Mouse (Mus musculus) CH12.LX (cell line): ENCODE measurements around the gene Nrap. TPM values are rescaled to one million over a fixed set of nuclear protein-coding genes. Genes with fewer than 3 reads are reported as not detected.

Experiments used
- DNase-seq: peaks from one replicate; pipeline ENCODE4 v3.0.0-alpha.2; 2013; ENCODE audit errors: extremely low read depth
- H3K27ac ChIP-seq: 2 replicates; pipeline ENCODE4 v1.5.1; 2012; ENCODE audit warnings: low read depth, mild to moderate bottlenecking, control low read depth, moderate library complexity; ENCODE audit not compliant: insufficient read depth
- H3K27me3 ChIP-seq: replicated peaks from 2 replicates; pipeline ENCODE3; 2012; ENCODE audit warnings: inconsistent platforms
- H3K36me3 ChIP-seq, 2 experiments: replicated peaks in 1 of 2; 2 replicates each; pipeline versions ENCODE3 to v1.6.1; 2012; ENCODE audit warnings: inconsistent platforms in 1 of 2, low read length in 1 of 2, mild to moderate bottlenecking in 1 of 2, mixed read lengths in 1 of 2, moderate library complexity in 1 of 2; ENCODE audit not compliant: control insufficient read depth in 1 of 2, insufficient read depth in 1 of 2
- H3K4me1 ChIP-seq, 2 experiments: 2 replicates each; pipeline ENCODE4 v1.6.1; 2012; ENCODE audit warnings: inconsistent platforms in 1 of 2, moderate library complexity in 1 of 2; ENCODE audit not compliant: insufficient read depth in 2 of 2, control insufficient read depth in 1 of 2
- H3K4me2 ChIP-seq: 2 replicates; pipeline ENCODE4 v1.6.1; 2012; ENCODE audit warnings: low read depth, mild to moderate bottlenecking, control low read depth; ENCODE audit not compliant: poor library complexity, insufficient read depth, severe bottlenecking
- H3K4me3 ChIP-seq, 3 experiments: fragments of 150-350 bp in 1 of 3; sonication (generic) in 1 of 3; replicated peaks in 1 of 3; 2 replicates each; pipeline versions ENCODE3 to v1.5.1; 2011 to 2012; ENCODE audit warnings: low read depth in 2 of 3, low read length in 2 of 3, mild to moderate bottlenecking in 2 of 3, moderate library complexity in 2 of 3, control low read depth in 1 of 3, improper control_type of control experiment in 1 of 3, inconsistent platforms in 1 of 3, mixed read lengths in 1 of 3; ENCODE audit not compliant: poor library complexity in 1 of 3
- H3K79me2 ChIP-seq: replicated peaks from 2 replicates; pipeline ENCODE4 v1.6.1; 2012; ENCODE audit warnings: mild to moderate bottlenecking, moderate library complexity; ENCODE audit not compliant: control insufficient read depth, poor library complexity, insufficient read depth, severe bottlenecking; ENCODE audit errors: extremely low read depth
- H3K9ac ChIP-seq: 2 replicates; pipeline ENCODE4 v1.6.1; 2012; ENCODE audit warnings: low read depth, mild to moderate bottlenecking, control low read depth, moderate library complexity; ENCODE audit not compliant: insufficient read depth
- H3K9me3 ChIP-seq: replicated peaks from 2 replicates; pipeline ENCODE3; 2012; ENCODE audit warnings: low read length, inconsistent platforms, mixed read lengths
- CHD1 ChIP-seq: IDR thresholded peaks from 2 replicates; pipeline ENCODE4 v1.6.1; 2012; ENCODE audit warnings: low read depth, low read length, improper control_type of control experiment, inconsistent platforms
- CTCF ChIP-seq, 2 experiments: IDR thresholded peaks in 1 of 2; conservative IDR thresholded peaks in 1 of 2; 2 replicates each; pipeline ENCODE4 v1.5.1; 2011 to 2012; ENCODE audit warnings: low read depth in 2 of 2, low read length in 2 of 2, improper control_type of control experiment in 1 of 2, inconsistent platforms in 1 of 2, mild to moderate bottlenecking in 1 of 2, moderate library complexity in 1 of 2
- GABPA ChIP-seq: IDR thresholded peaks from 2 replicates; pipeline ENCODE4 v1.6.1; 2012; ENCODE audit warnings: low read depth, low read length, improper control_type of control experiment, inconsistent platforms; ENCODE audit not compliant: insufficient replicate concordance
- MAZ ChIP-seq: IDR thresholded peaks from 2 replicates; pipeline ENCODE4 v1.6.1; 2012; ENCODE audit warnings: low read depth, mild to moderate bottlenecking, inconsistent platforms, low read length, improper control_type of control experiment, moderate library complexity
- MYC ChIP-seq: IDR thresholded peaks from 2 replicates; pipeline ENCODE4 v1.6.1; 2011; ENCODE audit warnings: low read depth, mild to moderate bottlenecking, improper control_type of control experiment, low read length
- RCOR1 ChIP-seq: conservative IDR thresholded peaks from 2 replicates; pipeline ENCODE4 v1.6.1; 2012; ENCODE audit warnings: low read depth, mild to moderate bottlenecking, inconsistent platforms, low read length, improper control_type of control experiment
- USF1 ChIP-seq: IDR thresholded peaks from 2 replicates; pipeline ENCODE4 v1.6.1; 2014; ENCODE audit warnings: low read depth, mild to moderate bottlenecking, inconsistent platforms, low read length, improper control_type of control experiment
- ZKSCAN1 ChIP-seq: IDR thresholded peaks from 2 replicates; pipeline ENCODE4 v1.6.1; 2012; ENCODE audit warnings: low read depth, inconsistent platforms, low read length, improper control_type of control experiment, borderline replicate concordance
- dilution Hi-C: fragments of 300-500 bp; cut with MboI; formaldehyde crosslinking; loops from 2 replicates; pipeline ENCODE4 v1.14.3; 2020; ENCODE audit warnings: low sequenced_read_pairs; ENCODE audit not compliant: extremely low pct_unique_long_range_greater_than_20kb, extremely low pct_ligation_motif_present
- in situ Hi-C: fragments of 300-500 bp; cut with MboI; formaldehyde crosslinking; loops from 3 replicates; pipeline ENCODE4 v1.14.3; 2019; ENCODE audit warnings: low sequenced_read_pairs, low pct_ligation_motif_present, low pct_unique_long_range_greater_than_20kb, mixed read lengths
- polyA plus RNA-seq: library from polyadenylated mRNA; unstranded; fragments of >175 nt; gene quantifications from 2 replicates; pipeline ENCODE4 v1.2.1, GENCODE M21; 2012; ENCODE audit warnings: low read depth; ENCODE audit not compliant: insufficient read length
- total RNA-seq, 2 experiments: library from RNA; depleted of rRNA; stranded (reverse); fragments of 300-350 nt in 1 of 2; fragments of >200 nt in 1 of 2; gene quantifications; 2 replicates each; pipeline ENCODE4 v1.2.3; 2012 to 2014

Nrap gene
- total and polyA plus RNA-seq, 3 experiments = 0.04 to 1.5 (median 0.17) TPM

DNA sequence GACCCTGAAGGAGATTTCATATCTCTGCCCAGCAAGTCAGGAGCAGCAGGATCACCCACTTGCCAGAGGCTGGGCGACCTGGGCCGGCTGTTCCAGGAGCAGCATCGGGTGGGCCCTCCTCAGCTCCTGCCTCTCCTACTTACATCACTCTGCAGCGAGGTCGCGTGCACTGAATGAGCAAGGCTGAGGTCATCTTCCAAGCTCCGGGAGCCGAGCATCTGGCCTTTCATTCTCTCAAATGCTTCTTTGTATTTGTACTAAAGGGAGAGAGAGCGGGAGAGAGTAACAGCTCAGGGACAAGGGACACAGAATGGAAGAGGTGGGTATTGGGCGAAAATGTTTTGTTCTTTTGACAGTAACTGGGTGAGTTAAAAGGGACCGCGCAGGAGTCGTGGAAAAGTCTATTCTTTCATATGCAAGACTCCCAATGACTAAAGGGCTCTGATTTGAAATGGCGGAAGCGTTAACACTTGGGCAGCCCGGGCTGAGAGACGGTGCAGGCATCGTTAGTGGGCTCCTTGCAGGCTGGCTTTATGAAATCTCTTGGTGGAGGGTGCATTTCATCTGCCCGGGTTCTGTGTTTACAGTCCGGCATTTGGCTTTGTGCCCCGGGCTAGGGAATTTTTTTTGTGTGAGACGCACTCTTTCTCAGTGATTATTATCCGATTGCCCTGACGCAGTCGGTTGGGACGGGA, 45.8 kb downstream of the Nrap start:
- no peak overlapping the region for H3K4me3 ChIP-seq
- DNase-seq = no peak
- no peak for TF ChIP-seq MYC
- peaks cover 0 to 4% of the 10 kb centered on the region in 2 experiments; a peak in 1 of 4 replicates for H3K4me1 ChIP-seq
- H3K79me2 ChIP-seq = no peaks in the 10 kb centered on the region
- dilution Hi-C loops = no loop called here
- H3K9ac ChIP-seq = no peak overlapping the region
- in situ Hi-C loops = no loop called here
- no peak overlapping the region for H3K27ac ChIP-seq
- H3K9me3 ChIP-seq = peaks cover 3% of the 10 kb centered on the region
- no peak overlapping the region for H3K4me2 ChIP-seq
- no peaks in the 10 kb centered on the region for H3K36me3 ChIP-seq
- H3K27me3 ChIP-seq = peaks cover 76% of the 10 kb centered on the region

DNA sequence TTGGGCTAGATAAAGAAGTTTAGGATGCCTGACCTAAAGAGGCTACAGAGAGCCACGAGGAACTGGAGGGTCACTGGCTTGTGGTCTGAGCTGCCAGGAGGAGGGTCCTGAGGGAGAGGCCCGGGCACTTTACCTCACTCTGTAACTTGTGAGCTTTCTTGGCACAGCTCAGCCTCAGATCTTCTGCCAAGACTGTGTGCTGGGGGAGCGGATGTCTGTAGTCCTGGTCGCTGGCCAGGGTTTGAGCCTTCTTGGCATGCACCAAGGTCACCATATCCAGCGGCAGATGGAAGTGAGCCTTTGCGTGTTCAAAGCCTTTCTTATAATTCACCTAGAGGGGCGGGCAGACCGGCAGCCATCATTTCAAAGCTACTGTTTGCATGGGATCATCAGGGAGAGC, 47.8 kb downstream of the Nrap start:
- TF ChIP-seq GABPA = no peak
- no peak for TF ChIP-seq CTCF (conservative IDR thresholded peaks at IDR 0.05 in 1 of 2, IDR thresholded peaks at IDR 0.05 in 1 of 2; ENCODE audit: low read depth in 2 of 2, low read length in 2 of 2)
- Histone ChIP-seq H3K27ac (no peak overlapping the region), H3K9ac (no peak overlapping the region), H3K4me3 (no peak overlapping the region), H3K27me3 (peaks cover 88% of the 10 kb centered on the region), H3K4me1 (peaks cover 0 to 4% of the 10 kb centered on the region in 2 experiments; a peak in 1 of 4 replicates), H3K4me2 (no peak overlapping the region), H3K9me3 (peaks cover 3% of the 10 kb centered on the region), H3K79me2 (no peaks in the 10 kb centered on the region), H3K36me3 (no peaks in the 10 kb centered on the region)
- no peak for DNase-seq
- dilution Hi-C loops (no loop called here), in situ Hi-C loops (no loop called here)

DNA sequence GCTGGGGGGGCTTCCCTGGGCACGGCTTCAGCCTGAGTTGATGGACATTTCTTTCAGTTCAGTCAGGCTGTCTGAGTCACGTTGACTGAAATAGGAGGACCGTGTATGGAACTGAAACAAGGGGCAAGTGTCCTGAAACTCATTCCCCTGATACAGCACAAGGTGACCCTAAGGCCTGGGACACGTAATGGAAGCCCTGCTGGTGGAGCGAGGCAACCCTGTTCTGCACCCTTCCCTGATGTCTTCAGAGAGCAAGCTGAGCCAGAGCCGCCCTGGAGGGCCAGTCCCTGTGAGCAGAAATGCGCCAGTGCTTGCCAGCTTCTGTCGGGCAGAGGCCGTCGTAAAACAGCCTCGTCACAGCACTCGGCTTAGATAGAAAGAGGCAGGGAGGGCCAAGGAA, 53.0 kb downstream of the Nrap start:
- Histone ChIP-seq H3K36me3 (no peaks in the 10 kb centered on the region), H3K4me2 (no peak overlapping the region), H3K9ac (no peak overlapping the region), H3K79me2 (no peaks in the 10 kb centered on the region), H3K4me3 (no peak overlapping the region), H3K27ac (no peak overlapping the region), H3K27me3 (peaks cover 78% of the 10 kb centered on the region), H3K4me1 (peaks cover 0 to 4% of the 10 kb centered on the region in 2 experiments; a peak in 1 of 4 replicates), H3K9me3 (peaks cover 3% of the 10 kb centered on the region)
- DNase-seq = no peak
- in situ Hi-C loops = no loop called here
- TF ChIP-seq CHD1 (no peak), ZKSCAN1 (no peak)
- dilution Hi-C loops = no loop called here

DNA sequence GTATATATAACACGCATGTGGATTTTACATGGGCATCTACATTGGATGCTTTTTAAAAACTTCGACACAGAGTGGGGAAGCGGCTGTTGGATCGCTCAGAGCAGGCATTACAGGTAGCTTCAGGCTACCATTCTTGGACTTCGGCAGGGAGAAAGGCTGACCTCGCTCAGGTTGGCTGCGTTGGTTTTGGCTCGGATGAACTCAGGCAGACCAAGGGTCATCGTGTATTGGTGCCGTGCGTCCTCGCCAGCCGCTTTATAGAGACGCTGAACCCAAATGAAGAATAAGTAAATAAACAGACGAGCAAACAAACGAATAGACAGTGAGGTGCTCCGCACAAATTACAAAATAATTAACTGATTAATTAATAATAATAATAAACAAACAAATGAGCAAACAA, 53.5 kb downstream of the Nrap start:
- in situ Hi-C loops = no loop called here
- Histone ChIP-seq H3K4me3 (no peak overlapping the region), H3K27ac (no peak overlapping the region), H3K36me3 (no peaks in the 10 kb centered on the region), H3K79me2 (no peaks in the 10 kb centered on the region), H3K27me3 (peaks cover 76% of the 10 kb centered on the region)
- dilution Hi-C loops = no loop called here
- DNase-seq = no peak
- TF ChIP-seq USF1 (no peak), MAZ (no peak), RCOR1 (no peak)
- TF ChIP-seq, all 38 proteins: peak for 0
- peaks cover 3% of the 10 kb centered on the region for H3K9me3 ChIP-seq
- no peak overlapping the region for H3K9ac ChIP-seq
- no peak overlapping the region for H3K4me2 ChIP-seq
- peaks cover 0 to 4% of the 10 kb centered on the region in 2 experiments; a peak in 1 of 4 replicates for H3K4me1 ChIP-seq
